Mouse (Mus musculus) thymus, adult 2 months (tissue): ENCODE data around the gene Acp2. TPM values are rescaled to one million over a fixed set of nuclear protein-coding genes. Genes with fewer than 3 reads are reported as not detected.

Experiments
- DNase-seq: peaks from one replicate; pipeline ENCODE4 v3.0.0; 2021
- H3K27ac ChIP-seq: fragments of 200-500 bp; 2 replicates; pipeline ENCODE4 v1.5.1; 2012; ENCODE audit warnings: low read length, control low read depth; ENCODE audit not compliant: control insufficient read depth, insufficient read depth
- H3K27me3 ChIP-seq: fragments of 200-500 bp; 2 replicates; pipeline ENCODE4 v1.6.1; 2012; ENCODE audit warnings: mild to moderate bottlenecking, low read length, moderate library complexity, mixed read lengths; ENCODE audit not compliant: control insufficient read depth, insufficient read depth
- H3K36me3 ChIP-seq: fragments of 200-500 bp; 2 replicates; pipeline ENCODE4 v1.6.1; 2012; ENCODE audit warnings: mild to moderate bottlenecking, low read length, moderate library complexity; ENCODE audit not compliant: control insufficient read depth, insufficient read depth
- H3K4me1 ChIP-seq: fragments of 200-500 bp; replicated peaks from 2 replicates; pipeline ENCODE4 v1.6.1; 2012; ENCODE audit warnings: low read length; ENCODE audit not compliant: control insufficient read depth, insufficient read depth
- H3K4me3 ChIP-seq: fragments of 200-500 bp; 2 replicates; pipeline ENCODE4 v1.5.1; 2012; ENCODE audit warnings: mild to moderate bottlenecking, low read length, control low read depth, moderate library complexity; ENCODE audit not compliant: control insufficient read depth, insufficient read depth
- CTCF ChIP-seq: fragments of 200-500 bp; IDR thresholded peaks from 2 replicates; pipeline ENCODE4 v1.5.1; 2012; ENCODE audit warnings: mild to moderate bottlenecking, control low read depth, low read length, moderate library complexity, borderline replicate concordance; ENCODE audit not compliant: control insufficient read depth, poor library complexity, insufficient read depth; ENCODE audit errors: extremely low read depth
- POLR2A ChIP-seq: fragments of 200-500 bp; IDR thresholded peaks from 2 replicates; pipeline ENCODE4 v1.6.1; 2012; ENCODE audit warnings: mild to moderate bottlenecking, low read length, control low read depth, moderate library complexity; ENCODE audit not compliant: control insufficient read depth, poor library complexity, insufficient read depth; ENCODE audit errors: extremely low read depth
- WGBS: fragments of 180-500 bp; shearing (Covaris S2); methylation state at CpG from one replicate; pipeline ENCODE4 v1.1.7; 2018; 5-methylcytosine and 5-hydroxymethylcytosine counted together
- polyA plus RNA-seq: library from polyadenylated mRNA; depleted of rRNA; stranded (reverse); fragments of >200 nt; gene quantifications from 2 replicates; pipeline ENCODE4 v1.2.3, GENCODE M21; 2012

The Acp2 gene
- polyA plus RNA-seq, 1 experiment: 31.1 TPM

- no peak overlapping the region for H3K4me3 ChIP-seq
- peaks cover 5% of the 10 kb centered on the region for H3K4me1 ChIP-seq
- peaks cover 40% of the 10 kb centered on the region for H3K36me3 ChIP-seq
- H3K27ac ChIP-seq: peak overlapping the region; percentile 36; the same call in 1 of the 2 replicates
- 78% methylated on average over 9 of the region's 9 CpGs for WGBS
- no peaks in the 10 kb centered on the region for H3K27me3 ChIP-seq
- TF ChIP-seq CTCF: no peak
- no peak for TF ChIP-seq POLR2A
- DNase-seq: no peak
Observed at GRCm38 (mm10) chr2:91206254-91206775, 3.6 kb downstream of the Acp2 start.

GRCm38 (mm10) chr2:91213311-91213710, 10.6 kb downstream of the Acp2 start:
- Histone ChIP-seq H3K4me3 (no peak overlapping the region), H3K4me1 (peaks cover 11% of the 10 kb centered on the region), H3K36me3 (peaks cover 43% of the 10 kb centered on the region), H3K27me3 (no peaks in the 10 kb centered on the region), H3K27ac (no peak overlapping the region)
- no peak for DNase-seq
- TF ChIP-seq POLR2A (no peak), CTCF (no peak)

GRCm38 (mm10) chr2:91217032-91217431, 14.3 kb downstream of the Acp2 start:
- peaks cover 11% of the 10 kb centered on the region for H3K4me1 ChIP-seq
- peaks cover 8% of the 10 kb centered on the region; the same call in 1 of the 2 replicates for H3K36me3 ChIP-seq
- H3K27ac ChIP-seq: peak overlapping the region; percentile 73
- TF ChIP-seq CTCF (no peak), POLR2A (no peak)
- no peaks in the 10 kb centered on the region for H3K27me3 ChIP-seq
- H3K4me3 ChIP-seq: no peak overlapping the region
- peak; percentile 76 for DNase-seq
- WGBS: 11% methylated on average over 4 of the region's 4 CpGs

- Histone ChIP-seq H3K36me3 (no peaks in the 10 kb centered on the region), H3K4me1 (peaks cover 11% of the 10 kb centered on the region), H3K27me3 (no peaks in the 10 kb centered on the region), H3K27ac (no peak overlapping the region), H3K4me3 (no peak overlapping the region)
- no peak for TF ChIP-seq CTCF
- no peak for TF ChIP-seq POLR2A
- 100% methylated on average over 3 of the region's 3 CpGs for WGBS
- no peak for DNase-seq
Observed at GRCm38 (mm10) chr2:91220501-91220900, 17.8 kb downstream of the Acp2 start.

- Histone ChIP-seq H3K27me3 (no peaks in the 10 kb centered on the region), H3K36me3 (peaks cover 6% of the 10 kb centered on the region; the same call in 1 of the 2 replicates), H3K4me1 (no peaks in the 10 kb centered on the region; the same call in 1 of the 2 replicates), H3K27ac (no peak overlapping the region), H3K4me3 (no peak overlapping the region)
- no peak for DNase-seq
- WGBS: 96% methylated on average over 2 of the region's 2 CpGs
- no peak for TF ChIP-seq POLR2A
Observed at GRCm38 (mm10) chr2:91223614-91224013, 20.9 kb downstream of the Acp2 start.

DNA sequence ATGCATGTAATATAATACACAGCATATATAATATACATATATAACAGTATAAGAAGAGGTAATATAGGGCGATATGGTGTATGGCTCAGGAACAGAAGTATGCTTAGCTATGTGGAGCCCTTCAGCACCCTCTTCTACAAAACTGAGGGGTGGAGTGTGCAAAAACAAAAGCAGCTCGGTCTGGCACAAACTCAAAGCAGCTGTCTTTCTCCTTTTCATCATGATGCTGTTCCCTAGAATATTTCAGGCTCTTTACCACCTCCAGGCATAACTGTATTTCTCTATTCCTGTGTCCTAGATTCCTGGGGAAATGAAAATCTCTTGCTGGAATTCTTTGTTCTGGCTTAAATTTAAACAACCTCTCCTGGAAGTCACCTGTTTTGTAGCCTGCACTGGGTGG, 27.1 kb downstream of the Acp2 start:
- no peak overlapping the region for H3K4me3 ChIP-seq
- 87% methylated on average over 2 of the region's 2 CpGs for WGBS

More for the DNA sequence above, 27.1 kb downstream of the Acp2 start:
- TF ChIP-seq CTCF (no peak), POLR2A (no peak)
- no peak overlapping the region for H3K27ac ChIP-seq
- no peaks in the 10 kb centered on the region for H3K27me3 ChIP-seq
- peaks cover 15% of the 10 kb centered on the region; the same call in 1 of the 2 replicates for H3K36me3 ChIP-seq
- no peak for DNase-seq
- no peaks in the 10 kb centered on the region for H3K4me1 ChIP-seq
